Mouse (Mus musculus): ENCODE measurements at regions not wholly inside any gene's neighbourhood (a gene's known extent, or its start where the extent isn't known, plus 50 kb on each side); places are given as distances from the start of the nearest gene placed in this dataset.

GRCm38 (mm10) chr7:84800966-84801365 is 52.4 kb upstream of the Olfr291 start:
- no peak for ATAC-seq (replicated peaks; ENCODE audit: insufficient number of reproducible peaks, low FRiP score, low TSS enrichment, poor library complexity, severe bottlenecking)

GRCm38 (mm10) chr7:84794655-84795054 is 58.7 kb upstream of the Olfr291 start:
- ATAC-seq (replicated peaks; ENCODE audit: insufficient number of reproducible peaks, low FRiP score, low TSS enrichment, poor library complexity, severe bottlenecking) = no peak

- ATAC-seq (replicated peaks; ENCODE audit: insufficient number of reproducible peaks, low FRiP score, low TSS enrichment, poor library complexity, severe bottlenecking) = peak; percentile 93
These were observed 74.0 kb upstream of the Olfr291 start for GRCm38 (mm10) chr7:84779276-84779825.

GRCm38 (mm10) chr7:84777696-84778095 is 75.7 kb upstream of the Olfr291 start:
- ATAC-seq (replicated peaks; ENCODE audit: insufficient number of reproducible peaks, low FRiP score, low TSS enrichment, poor library complexity, severe bottlenecking) = no peak

- ATAC-seq (replicated peaks; ENCODE audit: insufficient number of reproducible peaks, low FRiP score, low TSS enrichment, poor library complexity, severe bottlenecking) = no peak
These were observed 66.5 kb upstream of the Zfand6 start for GRCm38 (mm10) chr7:84756261-84756660.

GRCm38 (mm10) chr7:84753361-84753760 is 63.6 kb upstream of the Zfand6 start:
- ATAC-seq (replicated peaks; ENCODE audit: insufficient number of reproducible peaks, low FRiP score, low TSS enrichment, poor library complexity, severe bottlenecking) = no peak

GRCm38 (mm10) chr7:84749434-84750301 is 59.9 kb upstream of the Zfand6 start:
- ATAC-seq (replicated peaks; ENCODE audit: insufficient number of reproducible peaks, low FRiP score, low TSS enrichment, poor library complexity, severe bottlenecking) = no peak

- no peak for ATAC-seq (replicated peaks; ENCODE audit: insufficient number of reproducible peaks, low FRiP score, low TSS enrichment, poor library complexity, severe bottlenecking)
These were observed 58.1 kb upstream of the Zfand6 start for GRCm38 (mm10) chr7:84747847-84748246.

- ATAC-seq (replicated peaks; ENCODE audit: insufficient number of reproducible peaks, low FRiP score, low TSS enrichment, poor library complexity, severe bottlenecking) = no peak
These were observed 54.7 kb upstream of the Zfand6 start for GRCm38 (mm10) chr7:84744321-84745070.

- ATAC-seq (replicated peaks; ENCODE audit: insufficient number of reproducible peaks, low FRiP score, low TSS enrichment, poor library complexity, severe bottlenecking) = no peak
These were observed 50.2 kb upstream of the Zfand6 start for GRCm38 (mm10) chr7:84739965-84740390.
